Mouse (Mus musculus): ENCODE results near the gene Hist1h2ae. TPM values are rescaled to one million over a fixed set of nuclear protein-coding genes. Genes with fewer than 3 reads are reported as not detected.
"Not testable (repeated sequence)": the region's sequence is repeated elsewhere in the genome, so short reads cannot be mapped to it uniquely, and the experiment has no call there.

The Hist1h2ae gene
- total RNA-seq, 2 experiments from 2014 or later, result 2.6 to 3.4 TPM

DNA sequence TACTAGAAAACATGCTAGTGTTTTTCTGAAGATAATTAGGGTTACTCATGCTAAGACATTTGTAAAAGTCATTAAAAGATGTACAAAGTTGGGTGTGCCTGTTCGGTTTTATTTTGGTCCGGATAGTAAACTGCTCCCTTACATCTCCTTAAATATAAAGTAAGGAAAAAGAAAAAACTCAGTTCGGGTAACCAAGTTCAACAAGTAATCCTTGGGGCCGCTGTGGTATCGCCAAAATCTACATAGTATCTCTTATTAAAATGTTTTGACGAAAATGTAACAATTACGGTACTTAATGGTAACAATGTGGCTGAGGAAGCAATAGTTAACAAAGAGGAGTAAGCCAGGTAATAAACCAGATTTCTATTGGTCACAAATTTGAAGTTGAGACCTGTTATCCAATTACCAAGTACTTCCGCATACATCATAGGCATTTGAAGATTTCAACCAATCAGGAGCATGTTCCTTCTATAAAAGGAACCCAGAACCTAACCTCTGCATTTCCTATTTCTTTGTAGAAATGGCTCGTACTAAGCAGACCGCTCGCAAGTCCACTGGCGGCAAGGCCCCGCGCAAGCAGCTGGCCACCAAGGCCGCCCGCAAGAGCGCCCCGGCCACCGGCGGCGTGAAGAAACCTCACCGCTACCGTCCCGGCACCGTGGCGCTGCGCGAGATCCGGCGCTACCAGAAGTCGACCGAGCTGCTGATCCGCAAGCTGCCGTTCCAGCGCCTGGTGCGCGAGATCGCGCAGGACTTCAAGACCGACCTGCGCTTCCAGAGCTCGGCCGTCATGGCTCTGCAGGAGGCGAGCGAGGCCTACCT, 26.8 kb downstream of the Hist1h2ae start, which contains the start of gene Hist1h3f:
TSS of gene Hist1h3f (plus strand) at position 88 of the 822 bp plus-strand sequence.
- peak; percentile 65 to 80 for DNase-seq
- intact Hi-C loops (cut with DNase I), result no loop called here

DNA sequence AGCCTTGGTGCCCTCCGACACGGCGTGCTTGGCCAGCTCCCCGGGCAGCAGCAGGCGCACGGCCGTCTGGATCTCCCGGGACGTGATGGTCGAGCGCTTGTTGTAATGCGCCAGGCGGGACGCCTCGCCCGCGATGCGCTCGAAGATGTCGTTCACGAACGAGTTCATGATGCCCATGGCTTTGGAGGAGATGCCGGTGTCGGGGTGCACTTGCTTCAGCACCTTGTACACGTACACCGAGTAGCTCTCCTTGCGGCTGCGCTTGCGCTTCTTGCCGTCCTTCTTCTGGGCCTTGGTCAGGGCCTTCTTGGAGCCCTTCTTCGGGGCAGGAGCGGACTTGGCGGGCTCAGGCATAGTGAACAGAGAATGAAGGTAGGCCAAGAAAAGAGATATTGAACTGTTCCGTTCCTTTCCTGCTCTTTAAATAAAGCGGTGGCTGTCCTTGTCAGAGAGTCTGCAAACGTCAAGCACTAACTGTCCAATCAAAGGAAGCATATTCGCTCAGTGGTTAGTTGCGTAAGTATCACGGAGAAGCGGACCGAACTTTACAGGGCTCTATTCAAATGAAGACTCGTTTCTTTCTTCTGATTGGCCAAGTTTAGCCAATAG, 27.9 kb downstream of the Hist1h2ae start, which contains the start of gene Hist1h2bh:
TSS of gene Hist1h2bh (minus strand) at position 394 of the 609 bp plus-strand sequence.
- intact Hi-C loops (cut with DNase I), result not testable (repeated sequence)
- peak; percentile 44 to 68 for DNase-seq

DNA sequence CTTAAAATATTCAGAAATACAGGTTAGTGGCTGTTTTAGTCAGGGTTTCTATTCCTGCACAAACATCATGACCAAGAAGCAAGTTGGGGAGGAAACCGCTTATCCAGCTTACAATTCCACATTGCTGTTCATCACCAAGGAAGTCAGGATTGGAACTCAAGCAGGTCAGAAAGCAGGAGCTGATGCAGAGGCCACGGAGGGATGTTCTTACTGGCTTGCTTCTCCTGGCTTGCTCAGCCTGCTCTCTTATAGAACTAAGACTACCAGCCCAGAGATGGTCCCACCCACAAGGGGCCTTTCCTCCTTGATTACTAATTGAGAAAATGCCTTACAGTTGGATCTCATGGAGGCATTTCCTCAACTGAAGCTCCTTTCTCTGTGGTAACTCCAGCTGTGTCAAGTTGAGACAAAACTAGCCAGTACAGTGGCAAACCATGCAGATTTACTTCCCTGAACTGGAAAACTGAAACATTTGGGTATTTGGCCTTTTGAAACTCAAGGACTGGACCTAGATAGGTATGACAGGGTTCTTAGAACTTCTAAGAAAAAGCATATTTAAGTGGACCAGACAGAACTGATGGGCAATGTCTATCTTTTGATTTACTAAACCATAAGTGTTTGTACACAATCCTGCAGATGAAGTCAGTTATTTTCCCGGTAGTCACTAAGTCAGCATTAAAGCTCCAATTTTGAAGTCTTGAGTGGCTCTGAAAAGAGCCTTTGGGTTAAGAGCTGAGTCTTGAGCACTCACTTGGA, 28.6 kb downstream of the Hist1h2ae start:
- DNase-seq; intact Hi-C loops (cut with DNase I): not testable (repeated sequence)

DNA sequence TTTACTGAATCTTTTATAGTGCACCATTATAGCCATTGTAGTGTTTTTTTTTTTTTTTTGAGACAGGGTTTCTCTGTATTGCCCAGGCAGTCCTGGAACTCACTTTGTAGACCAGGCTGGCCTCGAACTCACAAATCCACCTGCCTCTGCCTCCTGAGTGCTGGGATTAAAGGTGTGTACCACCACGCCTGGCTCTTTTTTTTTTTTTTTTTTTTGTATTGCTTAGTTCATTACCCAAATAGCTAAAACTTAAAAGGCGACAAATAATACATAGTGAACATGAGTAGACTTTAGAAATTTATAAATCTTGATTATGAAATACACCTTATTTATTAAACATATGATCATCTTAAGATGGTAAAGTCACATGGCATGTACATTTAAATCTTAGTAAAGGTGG, 29.5 kb downstream of the Hist1h2ae start:
- no peak for DNase-seq
- intact Hi-C loops (cut with DNase I), result no loop called here

DNA sequence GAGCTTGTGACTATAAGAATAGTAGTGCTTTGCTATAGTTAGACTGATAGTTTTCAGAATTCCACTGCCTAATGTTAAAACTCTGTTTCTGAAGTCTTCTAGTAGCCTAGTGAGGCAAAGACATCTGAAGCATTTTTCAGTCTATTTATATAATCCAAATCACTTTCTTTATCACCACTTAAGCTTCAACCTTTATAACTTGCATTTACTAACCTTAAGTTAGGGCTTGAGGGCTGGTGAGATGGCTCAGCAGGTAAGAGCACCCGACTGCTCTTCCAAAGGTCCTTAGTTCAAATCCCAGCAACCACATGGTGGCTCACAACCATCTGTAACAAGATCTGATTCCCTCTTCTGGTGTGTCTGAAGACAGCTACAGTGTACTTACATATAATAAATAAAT, 31.2 kb downstream of the Hist1h2ae start:
- intact Hi-C loops (cut with DNase I); DNase-seq: not testable (repeated sequence)

DNA sequence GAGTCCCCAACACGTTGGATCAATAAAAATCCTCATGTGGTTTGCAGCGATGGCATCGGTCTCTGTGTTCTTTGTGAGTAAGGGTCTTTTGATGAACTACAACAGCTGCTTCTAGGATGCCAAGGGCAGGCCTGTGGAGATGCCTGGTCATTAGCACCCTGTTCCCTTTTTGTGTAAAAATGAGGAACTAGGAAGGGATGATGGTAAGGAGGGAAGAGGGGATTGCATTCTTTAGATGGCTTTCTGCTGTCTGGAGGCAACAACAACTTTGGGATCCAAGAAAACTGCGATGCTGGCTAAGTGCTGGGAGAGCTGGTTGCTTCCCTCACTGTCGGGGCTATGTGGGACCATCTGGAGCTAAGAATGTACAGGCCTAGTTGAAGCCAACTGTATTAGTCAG, 32.8 kb downstream of the Hist1h2ae start:
- no peak for DNase-seq
- intact Hi-C loops (cut with DNase I), result no loop called here

DNA sequence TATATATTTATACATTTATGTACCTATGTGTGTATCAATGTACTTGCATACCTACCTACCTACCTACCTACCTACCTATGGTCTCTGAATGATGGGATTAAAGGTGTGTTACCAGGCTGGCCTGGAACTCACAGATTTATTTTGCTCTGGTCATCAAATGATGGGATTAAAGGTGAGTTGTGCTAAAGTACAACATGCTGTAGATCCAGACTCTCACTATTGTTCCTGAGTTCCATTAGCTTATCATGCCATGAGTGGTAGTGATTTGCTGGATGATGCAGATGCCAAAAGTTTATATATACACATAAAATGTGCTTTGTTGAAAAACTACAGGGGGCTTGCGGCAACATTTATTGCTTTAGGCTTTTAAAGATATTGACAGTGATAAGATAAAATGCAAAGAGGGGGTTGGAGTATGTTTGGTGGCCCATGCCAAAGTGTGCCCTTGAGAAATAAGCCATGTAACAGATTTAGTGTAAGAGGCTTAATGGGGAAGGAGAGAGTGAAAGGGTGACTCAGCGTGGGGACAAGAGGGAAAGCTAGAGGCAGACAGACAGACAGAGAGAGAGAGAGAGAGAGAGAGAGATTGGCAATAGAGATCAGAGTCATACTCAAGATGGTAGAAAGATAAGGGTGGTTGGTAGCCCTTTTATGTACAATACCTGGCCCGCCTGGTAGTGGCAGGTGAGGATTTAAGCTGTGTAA, 33.9 kb downstream of the Hist1h2ae start:
- intact Hi-C loops (cut with DNase I), result no loop called here
- no peak for DNase-seq

DNA sequence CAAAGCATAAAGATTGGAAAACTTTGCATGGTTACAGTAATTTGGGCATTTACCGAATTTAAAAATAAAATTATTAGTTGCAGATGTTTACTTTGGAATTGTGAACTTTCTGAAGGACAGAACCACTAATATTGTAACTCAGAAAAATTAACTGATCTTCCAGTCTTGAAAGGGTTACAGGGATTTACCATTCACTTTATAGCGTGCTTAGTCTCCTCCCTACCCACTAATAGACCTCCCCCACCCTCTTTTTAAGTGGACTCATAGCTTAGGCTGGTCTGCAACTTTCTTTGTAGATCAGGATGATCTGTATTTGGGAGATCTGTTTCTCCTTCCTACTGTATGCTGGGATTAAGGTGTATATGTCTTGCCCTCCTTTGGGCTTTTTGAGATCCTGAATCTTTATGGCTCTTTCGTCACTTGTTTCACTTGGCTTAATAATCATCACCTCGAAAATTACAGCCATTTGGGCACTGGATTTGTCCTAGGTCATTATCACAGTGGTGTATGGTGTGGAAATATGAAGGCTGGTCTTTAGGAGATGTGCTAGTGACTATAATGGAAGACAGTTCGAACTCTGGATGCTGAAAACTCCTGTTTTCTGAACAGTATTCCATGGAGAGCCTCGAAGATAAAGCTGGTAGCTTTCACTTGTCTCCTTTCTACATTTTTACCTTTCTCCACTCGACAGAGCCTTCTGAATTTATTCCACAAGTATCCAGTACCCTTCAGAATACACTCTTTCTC, 34.8 kb downstream of the Hist1h2ae start:
- intact Hi-C loops (cut with DNase I), result no loop called here
- no peak for DNase-seq

DNA sequence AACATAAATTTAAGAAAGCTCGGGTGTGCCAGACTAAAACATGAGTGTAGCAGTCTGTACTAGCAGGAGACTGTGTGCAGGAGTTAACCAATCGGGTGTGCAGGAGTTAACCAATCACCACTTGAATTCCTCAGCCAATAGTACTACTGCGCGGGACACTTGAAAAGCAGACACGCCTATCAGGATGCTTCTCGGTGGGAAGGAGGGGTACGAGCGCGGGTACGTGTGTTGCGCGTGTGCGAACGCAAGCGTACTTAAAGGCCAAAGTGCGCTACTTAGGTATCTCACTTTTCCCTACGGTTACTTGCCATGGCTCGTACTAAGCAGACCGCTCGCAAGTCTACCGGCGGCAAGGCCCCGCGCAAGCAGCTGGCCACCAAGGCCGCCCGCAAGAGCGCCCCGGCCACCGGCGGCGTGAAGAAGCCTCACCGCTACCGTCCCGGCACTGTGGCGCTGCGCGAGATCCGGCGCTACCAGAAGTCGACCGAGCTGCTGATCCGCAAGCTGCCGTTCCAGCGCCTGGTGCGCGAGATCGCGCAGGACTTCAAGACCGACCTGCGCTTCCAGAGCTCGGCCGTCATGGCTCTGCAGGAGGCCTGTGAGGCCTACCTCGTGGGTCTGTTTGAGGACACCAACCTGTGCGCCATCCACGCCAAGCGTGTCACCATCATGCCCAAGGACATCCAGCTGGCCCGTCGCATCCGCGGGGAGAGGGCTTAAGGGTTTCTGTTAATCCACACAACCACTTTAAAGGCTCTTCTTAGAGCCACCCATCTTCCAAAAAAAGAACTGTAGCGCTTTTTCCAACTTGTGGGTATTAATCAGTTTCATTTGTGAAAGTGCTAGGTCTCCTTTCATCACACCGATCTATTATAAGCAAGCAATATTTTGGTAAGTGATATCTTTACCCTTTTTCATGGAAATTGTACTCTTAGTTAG, 35.6 kb downstream of the Hist1h2ae start, which contains the start of gene Hist1h3g:
TSS of gene Hist1h3g (plus strand) at position 286 of the 939 bp plus-strand sequence.
- intact Hi-C loops (cut with DNase I), result not testable (repeated sequence)
- DNase-seq, result peak; percentile 82 to 84

DNA sequence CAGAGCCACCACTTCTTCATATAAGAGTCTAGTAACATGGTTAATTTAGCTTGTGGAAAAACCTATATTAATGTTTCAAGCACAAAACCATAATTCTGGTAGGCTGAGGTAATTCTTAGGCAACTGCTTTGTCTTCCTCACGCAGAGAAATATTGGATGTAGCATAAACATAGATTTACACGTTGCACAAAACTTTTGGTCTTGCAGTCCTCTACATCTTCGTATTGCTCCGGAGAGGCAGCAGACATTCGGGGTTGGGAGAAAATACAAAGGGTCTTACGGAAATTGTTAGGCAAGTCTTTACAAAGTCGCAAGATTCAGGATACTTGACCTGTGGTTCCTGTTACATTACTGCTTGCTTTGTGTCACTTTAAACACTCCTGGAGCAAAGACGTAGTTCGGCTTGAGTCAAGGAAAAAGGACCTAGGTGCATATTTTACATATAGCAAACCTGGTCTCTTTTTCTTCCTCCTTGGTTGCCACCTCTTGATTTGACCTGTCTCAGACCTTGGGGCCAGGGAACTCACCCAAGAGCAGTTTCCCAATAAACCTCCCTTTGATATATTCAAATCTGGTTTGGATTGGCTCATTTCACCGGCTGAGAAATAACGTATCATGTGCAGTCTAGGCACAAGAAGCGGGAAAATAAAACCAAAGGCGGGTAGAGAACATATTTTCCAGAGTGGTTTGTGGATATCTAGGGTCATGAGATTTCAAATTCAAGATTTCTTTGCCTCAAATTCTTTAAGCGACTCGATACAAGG, 36.5 kb downstream of the Hist1h2ae start:
- intact Hi-C loops (cut with DNase I), result loop anchor here (5.0 kb wide), 4 partner anchors 48 to 1492 kb away; partner anchors contain the start of genes Hist1h1t, Hist1h2ag, Hist1h2bj and Hist1h4c
- no peak for DNase-seq

DNA sequence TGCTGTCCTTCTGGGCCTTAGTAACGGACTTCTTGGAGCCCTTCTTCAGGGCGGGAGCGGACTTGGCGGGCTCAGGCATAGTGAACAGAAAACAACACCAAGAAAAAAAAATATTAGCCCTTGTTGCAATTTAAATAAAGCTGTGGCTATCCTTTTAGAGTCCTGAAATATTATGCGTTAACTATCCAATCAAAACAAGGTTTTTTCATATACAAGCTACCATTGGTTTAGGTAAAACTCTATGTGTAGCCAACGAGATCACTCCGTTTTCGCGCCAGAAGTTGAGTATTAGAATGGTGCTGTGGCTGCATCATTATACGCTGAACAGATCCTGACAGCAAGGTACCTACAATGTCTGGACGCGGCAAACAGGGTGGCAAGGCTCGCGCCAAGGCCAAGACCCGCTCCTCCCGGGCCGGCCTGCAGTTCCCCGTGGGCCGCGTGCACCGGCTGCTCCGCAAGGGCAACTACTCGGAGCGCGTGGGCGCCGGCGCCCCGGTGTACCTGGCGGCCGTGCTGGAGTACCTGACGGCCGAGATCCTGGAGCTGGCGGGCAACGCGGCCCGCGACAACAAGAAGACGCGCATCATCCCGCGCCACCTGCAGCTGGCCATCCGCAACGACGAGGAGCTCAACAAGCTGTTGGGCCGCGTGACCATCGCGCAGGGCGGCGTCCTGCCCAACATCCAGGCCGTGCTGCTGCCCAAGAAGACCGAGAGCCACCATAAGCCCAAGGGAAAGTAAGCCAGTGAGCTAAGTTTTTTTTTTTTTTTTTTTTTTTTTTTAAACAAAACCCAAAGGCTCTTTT, 37.3 kb downstream of the Hist1h2ae start, which contains the start of gene Hist1h2af:
TSS of gene Hist1h2af (plus strand) at position 347 of the 808 bp plus-strand sequence.
- intact Hi-C loops (cut with DNase I), result loop anchor here (5.0 kb wide), 4 partner anchors 49 to 1491 kb away; partner anchors contain the start of genes Hist1h1t, Hist1h2ag, Hist1h2bj and Hist1h4c
- not testable (repeated sequence) for DNase-seq

DNA sequence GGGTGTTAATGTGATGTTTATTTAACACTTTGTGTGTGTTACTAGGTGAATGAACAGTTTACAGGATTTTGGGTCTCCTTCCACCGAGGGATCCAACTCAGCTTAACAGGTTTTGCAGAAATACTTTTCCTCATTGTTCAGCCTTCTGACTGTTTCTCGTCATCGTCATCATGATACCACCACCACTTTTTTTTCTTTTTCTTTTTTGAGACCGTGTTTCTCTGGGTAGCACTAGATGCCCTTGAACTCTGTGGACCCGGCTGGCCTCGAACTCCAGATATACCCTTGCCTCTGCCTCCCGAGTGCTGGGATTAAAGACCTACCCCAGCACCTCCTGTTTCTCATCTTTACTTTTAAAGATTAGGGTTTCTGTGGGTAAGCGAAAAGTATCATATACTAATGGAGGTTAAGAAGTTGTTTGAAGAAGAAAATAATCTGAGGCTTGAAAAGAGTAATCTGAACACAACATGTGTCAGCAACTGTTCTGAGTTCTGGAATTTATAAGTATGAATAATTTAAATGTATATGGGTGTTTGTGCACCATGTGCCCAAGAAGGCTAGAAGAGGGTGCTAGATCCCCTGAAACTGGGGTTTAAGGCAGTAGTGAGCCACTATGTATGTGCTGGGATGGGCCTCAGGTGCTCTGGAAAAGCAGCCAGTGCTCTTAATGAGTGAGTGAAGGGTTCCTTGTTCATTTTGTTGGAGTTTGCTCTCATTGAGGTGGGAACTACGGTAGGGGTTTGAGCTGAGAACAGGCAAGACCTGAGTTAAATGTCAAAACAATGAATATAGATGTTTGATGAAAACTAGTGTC, 38.6 kb downstream of the Hist1h2ae start:
- DNase-seq, result no peak
- intact Hi-C loops (cut with DNase I), result loop anchor here (5.0 kb wide), 4 partner anchors 50 to 1490 kb away; partner anchors contain the start of genes Hist1h1t, Hist1h2ag, Hist1h2bj and Hist1h4c

DNA sequence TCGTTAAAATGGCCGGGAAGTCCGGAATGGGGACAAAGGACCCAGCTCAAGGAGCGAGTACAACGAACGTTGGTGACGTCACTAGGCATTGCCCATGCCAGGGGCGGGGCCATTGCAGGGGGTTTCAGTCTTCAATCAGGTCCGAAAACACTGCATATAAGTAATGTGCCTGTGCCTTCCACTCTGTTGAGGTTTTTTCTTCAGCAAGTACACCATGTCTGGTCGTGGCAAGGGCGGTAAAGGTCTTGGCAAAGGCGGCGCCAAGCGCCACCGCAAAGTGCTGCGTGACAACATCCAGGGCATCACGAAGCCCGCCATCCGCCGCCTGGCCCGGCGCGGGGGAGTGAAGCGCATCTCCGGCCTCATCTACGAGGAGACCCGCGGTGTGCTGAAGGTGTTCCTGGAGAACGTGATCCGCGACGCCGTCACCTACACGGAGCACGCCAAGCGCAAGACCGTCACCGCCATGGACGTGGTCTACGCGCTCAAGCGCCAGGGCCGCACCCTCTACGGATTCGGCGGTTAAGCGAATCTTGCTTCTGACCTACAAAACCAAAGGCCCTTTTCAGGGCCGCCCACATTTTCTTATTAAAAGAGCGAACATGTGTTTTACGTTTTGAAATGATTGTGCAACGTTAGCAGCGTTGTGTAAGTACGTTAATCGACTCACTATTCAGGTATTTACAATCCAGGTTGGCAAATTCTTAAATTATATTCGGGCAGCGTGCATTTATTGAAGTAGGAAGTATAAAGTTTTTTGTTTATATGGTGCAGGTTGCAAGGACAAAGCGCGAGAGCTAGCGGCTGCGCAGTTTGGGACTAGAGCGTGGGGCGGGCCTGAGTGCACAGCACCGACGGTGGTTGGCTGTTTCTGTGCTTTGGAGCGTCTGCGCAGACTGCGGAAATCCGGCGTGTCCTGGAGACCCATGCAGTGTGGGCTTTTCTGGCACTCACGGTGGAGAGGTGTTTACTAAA, 39.8 kb downstream of the Hist1h2ae start, which contains the start of gene Hist1h4h:
TSS of gene Hist1h4h (plus strand) at position 150 of the 975 bp plus-strand sequence.
- intact Hi-C loops (cut with DNase I), result loop anchor here (1.0 to 5.0 kb wide), 5 partner anchors 12 to 1489 kb away; partner anchors contain the start of genes Hist1h1t, Hist1h2ag, Hist1h2bj and Hist1h4c
- peak; percentile 93 to 96 for DNase-seq
